ENCODE assay signal across 8 mouse cellular contexts in genomic region chr1:155281003-155281793, GRCm38 (mm10). TPM values are rescaled to one million over a fixed set of nuclear protein-coding genes. Genes with fewer than 3 reads are reported as not detected.
A peak's percentile ranks its signal among the peaks of the same experiment; 100 is the strongest.
DNase-seq lines count a peak whose midpoint lies in the region; ATAC-seq lines count a peak whose summit lies in the region.

No protein-coding gene starts in this region.

- no peak overlapping the region for H3K4me2 ChIP-seq in intestine, embryonic 16.5 days (ENCODE audit: low read depth, low read length)

- peaks cover 6% of the 10 kb centered on the region; the same call in 1 of the 2 replicates for H3K4me1 ChIP-seq in intestine, embryonic 16.5 days (ENCODE audit: control insufficient read depth, insufficient read depth, low read length)

- 59% methylated on average over 18 of the region's 18 CpGs for WGBS in intestine, embryonic 16.5 days

- H3K9me3 ChIP-seq in intestine, embryonic 16.5 days (ENCODE audit: control insufficient read depth, low read length) = no peaks in the 10 kb centered on the region

- peak; percentile 84 for ATAC-seq in intestine, embryonic 16.5 days

- intact Hi-C loops in left cerebral cortex, postnatal 14 days (cut with DNase I) = loop anchor here (2.0 to 5.0 kb wide), 3 partner anchors 62 to 494 kb away; no protein-coding TSS in a partner anchor

- H3K4me3 ChIP-seq in intestine, embryonic 16.5 days (ENCODE audit: low read length) = no peak overlapping the region

- H3K27me3 ChIP-seq in intestine, embryonic 16.5 days (replicated peaks; ENCODE audit: control insufficient read depth, insufficient read depth, low read length) = no peaks in the 10 kb centered on the region

- no peaks in the 10 kb centered on the region for H3K36me3 ChIP-seq in intestine, embryonic 16.5 days (ENCODE audit: control insufficient read depth, insufficient read depth, low read length)

- H3K9ac ChIP-seq in intestine, embryonic 16.5 days (ENCODE audit: low read depth, low read length) = no peak overlapping the region

- DNase-seq in 3T3-L1 (ENCODE audit: low read depth, low spot score) = peak; percentile 90
- DNase-seq in adrenal gland, adult 2 months = peak; percentile 80
- DNase-seq in embryo, embryonic 11 days = peak; percentile 89
- DNase-seq in gastrocnemius, postnatal 25 days = peak; percentile 53
- DNase-seq in left cerebral cortex, postnatal 14 days (ENCODE audit: low spot score in 2 of 2) = peak; percentile 84 to 86
- DNase-seq in mesoderm, embryonic 11.5 days (ENCODE audit: low read depth, low spot score) = peak; percentile 88
- peak; percentile 45 for DNase-seq in right cerebral cortex, postnatal 4 days

- no peak overlapping the region for H3K27ac ChIP-seq in intestine, embryonic 16.5 days (ENCODE audit: low read length)

RNA-seq across cellular contexts. Expression of gene BC034090, which starts 37.0 kb away (rescaled TPM):
- 10 to 100 TPM; 29.6 to 33.5 TPM for total RNA-seq in adrenal gland, adult 2 months (2021)
- 30.6 and 32.7 TPM in 2 replicates for polyA plus RNA-seq in adrenal gland, adult 2 months (2012; rRNA removed)
- 1 to 10 TPM; 1.7 to 2.3 TPM for total RNA-seq in gastrocnemius, postnatal 25 days (2021)
- 1.5 and 2.5 TPM in 2 replicates for polyA plus RNA-seq in intestine, embryonic 16.5 days (2015; fragmentation: Nextera tagmentation; extraction: Ambion mirVana)
- 1 to 10 TPM; 6.0 to 8.5 TPM for total RNA-seq in left cerebral cortex, postnatal 14 days (2021)
